Mouse (Mus musculus) CD4-positive naive resting alpha-beta T cell, adult 76 days (primary cell): ENCODE measurements around the gene Hif3a. TPM values are rescaled to one million over a fixed set of nuclear protein-coding genes. Genes with fewer than 3 reads are reported as not detected.

ENCODE experiments used
- total RNA-seq: library from RNA; stranded (reverse); gene quantifications from one replicate; pipeline ENCODE4 v1.2.4, GENCODE M21; 2023

Hif3a gene
- total RNA-seq = 4.0 TPM

DNA sequence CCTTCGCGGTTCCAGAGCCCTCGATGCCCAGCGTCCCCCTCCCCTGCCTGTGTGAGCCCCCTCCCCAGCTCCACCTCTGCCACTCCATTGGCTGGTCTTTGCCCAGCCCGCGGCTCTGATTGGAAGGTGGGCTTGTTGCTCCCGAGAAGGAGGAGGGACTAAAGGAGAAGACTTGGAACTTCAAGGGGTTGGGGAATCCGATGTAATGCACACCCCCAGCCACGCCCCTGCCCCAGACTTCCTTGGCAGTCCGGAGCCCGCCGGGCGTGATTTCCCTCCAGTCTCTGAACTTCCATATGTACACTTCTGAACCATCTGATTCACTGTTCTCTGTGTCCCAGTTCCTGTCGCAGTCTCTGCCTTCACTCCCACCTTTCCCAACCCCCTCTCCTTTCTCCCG is at the start of gene Hif3a:
TSS of gene Hif3a (minus strand) at position 39 of the 400 bp plus-strand sequence.

DNA sequence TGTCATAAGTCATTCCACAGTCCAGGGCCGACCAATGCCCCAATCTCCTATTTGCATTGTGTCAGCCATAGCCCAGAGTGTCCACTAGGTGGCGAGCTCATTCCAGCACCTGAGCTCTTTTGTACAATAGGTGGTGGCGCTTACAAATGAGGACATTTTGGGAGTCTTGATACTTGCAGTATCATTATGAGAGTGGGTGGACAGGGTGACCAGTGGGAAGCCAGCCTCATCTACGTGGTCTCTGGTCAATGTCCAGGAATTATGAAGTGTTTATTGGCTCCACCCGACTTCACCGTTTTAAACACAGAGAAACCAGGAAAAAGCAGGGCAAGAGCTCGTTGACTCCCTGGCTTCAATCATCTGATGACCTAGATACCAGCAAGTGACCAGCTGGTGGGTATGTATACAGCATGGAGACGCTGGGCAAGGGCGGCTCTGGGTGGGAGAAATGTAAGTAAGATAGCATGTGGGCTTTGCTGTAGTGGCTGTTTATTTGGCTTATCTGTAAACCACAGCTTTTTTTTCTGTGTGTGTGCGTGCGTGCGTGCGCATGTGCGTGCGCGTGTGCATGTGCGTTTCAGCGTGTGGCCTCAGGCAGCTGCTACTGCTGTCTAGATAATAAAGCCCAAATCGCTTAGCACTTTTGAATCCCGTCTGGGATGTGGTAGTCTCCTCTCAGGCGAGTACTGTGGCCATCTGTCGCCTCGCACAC is 11.8 kb upstream of the Hif3a start, which contains the start of gene Psg16:
TSS of gene Psg16 (plus strand) at position 137 of the 712 bp plus-strand sequence.

DNA sequence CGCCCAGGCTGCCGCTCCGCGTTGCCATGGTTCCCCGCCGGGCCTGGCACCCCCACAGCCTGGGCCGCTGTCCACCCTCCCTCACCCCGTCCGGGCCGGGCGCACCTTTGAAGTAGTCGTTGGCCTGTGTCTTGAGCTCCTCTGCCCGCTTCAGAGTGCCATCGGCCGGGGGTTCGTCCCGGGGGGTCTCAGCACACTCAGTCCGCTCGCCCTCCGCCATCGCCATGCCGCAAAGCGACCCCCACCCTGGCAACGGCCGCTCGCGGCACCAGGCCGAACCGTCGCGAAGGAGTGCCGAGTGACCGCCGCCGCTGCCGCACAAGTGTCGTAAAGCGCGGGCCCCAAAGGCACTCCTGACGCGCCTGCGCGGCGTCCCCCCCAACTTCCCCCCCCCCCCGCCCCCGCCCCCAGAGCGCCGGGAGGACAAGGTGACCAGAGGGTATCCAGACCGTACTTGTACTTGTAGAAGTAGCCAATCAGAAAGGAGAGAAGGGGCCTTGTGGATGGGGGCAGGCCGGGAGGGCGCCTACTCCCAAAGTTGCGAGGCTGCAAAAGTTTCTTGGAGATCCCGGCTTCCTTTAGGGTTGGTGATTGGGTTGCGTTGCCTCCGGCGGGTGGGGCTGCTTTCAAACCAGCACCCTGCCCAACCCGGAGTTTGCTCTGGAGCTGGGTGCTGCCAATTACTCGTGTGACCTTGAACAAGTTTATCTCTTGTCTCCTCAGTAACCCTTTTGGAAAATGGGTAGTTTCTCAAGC is 34.5 kb downstream of the Hif3a start, which contains the start of gene Ppp5c:
TSS of gene Ppp5c (minus strand) at position 337 of the 756 bp plus-strand sequence.

DNA sequence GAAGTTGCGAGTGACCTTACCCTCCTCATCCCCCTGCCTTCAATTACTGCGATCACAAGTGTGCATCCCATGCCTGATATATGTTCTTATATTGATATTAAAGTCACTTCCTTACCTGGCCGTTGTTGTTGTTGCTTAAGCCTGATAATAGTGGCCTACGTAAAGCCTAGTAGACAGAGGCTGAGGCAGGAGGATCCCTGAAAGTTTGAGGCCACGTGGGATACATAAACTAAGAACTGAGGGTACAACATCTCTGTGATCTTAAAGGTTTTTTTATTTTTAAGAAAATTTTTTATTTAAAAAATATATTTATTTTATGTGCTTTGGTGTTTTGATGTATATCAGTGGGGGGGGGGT is 69.8 kb downstream of the Hif3a start, which contains the start of gene Ccdc8:
TSS of gene Ccdc8 (plus strand) at position 258 of the 357 bp plus-strand sequence.

DNA sequence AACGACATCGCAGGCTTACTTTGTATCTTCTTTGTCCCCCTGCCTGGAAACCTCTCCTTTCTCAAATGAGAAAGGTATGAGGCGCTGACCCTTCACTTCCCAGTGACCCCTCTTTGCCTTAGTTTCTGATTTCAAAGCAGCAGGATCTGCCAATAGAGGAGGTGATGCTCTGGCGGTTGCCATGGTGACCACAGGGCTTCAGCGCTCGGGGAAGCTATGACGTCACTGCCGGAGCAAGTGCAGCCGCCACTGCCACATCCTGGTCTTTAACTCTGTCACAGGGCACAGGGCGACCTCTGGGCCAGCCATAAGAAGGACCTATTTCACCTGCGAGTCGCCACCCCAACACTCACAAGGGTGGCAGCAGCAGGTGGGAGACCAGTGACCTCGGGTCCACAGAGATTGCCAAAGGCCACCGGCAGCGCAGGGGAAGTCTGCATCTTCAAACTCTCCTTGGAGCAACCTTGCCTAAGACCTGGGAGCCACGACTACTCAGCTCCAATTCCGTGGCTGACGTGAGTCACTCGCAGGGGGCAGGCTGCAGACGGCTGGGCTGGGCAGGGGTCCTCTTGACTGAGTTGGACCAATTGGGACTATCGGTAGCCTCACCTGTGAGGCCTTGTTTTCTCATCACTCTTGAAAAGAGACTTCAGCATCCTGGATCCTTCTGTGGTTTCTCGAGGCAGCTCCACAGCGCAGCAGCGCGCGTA is 79.2 kb downstream of the Hif3a start, which contains the start of gene Gm42372:
TSS of gene Gm42372 (plus strand) at position 228 of the 710 bp plus-strand sequence.

Other genes starting within 250 kb of the Hif3a start
- 94.1 TPM for gene Strn4, start 246.5 kb downstream of the Hif3a start, total RNA-seq
- 19.2 TPM for gene Fkrp, start 245.7 kb downstream of the Hif3a start, total RNA-seq
- gene Prkd2, start 219.5 kb downstream of the Hif3a start, total RNA-seq = 204 TPM
- gene Dact3, start 187.1 kb downstream of the Hif3a start, total RNA-seq = not detected
- gene Gng8, start 170.6 kb downstream of the Hif3a start, total RNA-seq = not detected
- 1.9 TPM for gene Ptgir, start 155.9 kb downstream of the Hif3a start, total RNA-seq
- 98.0 TPM for gene Calm3, start 138.3 kb downstream of the Hif3a start, total RNA-seq
- not detected for gene Pnmal2, start 117.7 kb downstream of the Hif3a start, total RNA-seq
- not detected for gene Pnmal1, start 102.7 kb downstream of the Hif3a start, total RNA-seq
- 3.0 TPM for gene Gm42372, start 79.3 kb downstream of the Hif3a start, total RNA-seq
- gene Ccdc8, start 69.7 kb downstream of the Hif3a start, total RNA-seq = 0.15 TPM
- gene Ppp5c, start 34.5 kb downstream of the Hif3a start, total RNA-seq = 91.5 TPM
- 0.21 TPM for gene Psg16, start 11.6 kb upstream of the Hif3a start, total RNA-seq
- not detected for gene Ceacam3, start 87.9 kb upstream of the Hif3a start, total RNA-seq
- not detected for gene Psg29, start 141.1 kb upstream of the Hif3a start, total RNA-seq